Mouse (Mus musculus) forebrain, embryonic 12.5 days (tissue): ENCODE measurements around the gene Vamp3. TPM values are rescaled to one million over a fixed set of nuclear protein-coding genes. Genes with fewer than 3 reads are reported as not detected.
A peak's percentile ranks its signal among the peaks of the same experiment; 100 is the strongest.
"Not testable (repeated sequence)": the region's sequence is repeated elsewhere in the genome, so short reads cannot be mapped to it uniquely, and the experiment has no call there.

Source experiments
- ATAC-seq: fragments of 200-750 bp; cut with Nextera tagmentation; 2 replicates; pipeline ENCODE4 v1.8.0; 2017; ENCODE audit warnings: moderate TSS enrichment; ENCODE audit not compliant: low FRiP score
- H3K27ac ChIP-seq: fragments of 300-500 bp; sonication (generic); 2 replicates; pipeline ENCODE4 v1.5.1; 2016; ENCODE audit warnings: mild to moderate bottlenecking
- H3K27me3 ChIP-seq: fragments of 300-500 bp; sonication (generic); 2 replicates; pipeline ENCODE4 v1.6.1; 2016; ENCODE audit warnings: mild to moderate bottlenecking
- H3K36me3 ChIP-seq: fragments of 300-500 bp; sonication (generic); replicated peaks from 2 replicates; pipeline ENCODE4 v1.6.1; 2016; ENCODE audit warnings: mild to moderate bottlenecking
- H3K4me1 ChIP-seq: fragments of 300-500 bp; sonication (generic); 2 replicates; pipeline ENCODE4 v1.6.1; 2016
- H3K4me2 ChIP-seq: fragments of 300-500 bp; sonication (generic); 2 replicates; pipeline ENCODE4 v1.6.1; 2016; ENCODE audit warnings: mild to moderate bottlenecking, moderate library complexity
- H3K4me3 ChIP-seq: fragments of 300-500 bp; sonication (generic); replicated peaks from 2 replicates; pipeline ENCODE4 v1.5.1; 2016; ENCODE audit warnings: mild to moderate bottlenecking
- H3K9ac ChIP-seq: fragments of 300-500 bp; sonication (generic); 2 replicates; pipeline ENCODE4 v1.6.1; 2016; ENCODE audit warnings: mild to moderate bottlenecking
- H3K9me3 ChIP-seq: fragments of 300-500 bp; sonication (generic); 2 replicates; pipeline ENCODE4 v1.6.1; 2016
- WGBS: fragments of 180-500 bp; shearing (Covaris S2); methylation state at CpG from one replicate; pipeline ENCODE4 v1.1.7; 2016; 5-methylcytosine and 5-hydroxymethylcytosine counted together
- polyA plus RNA-seq: library from polyadenylated mRNA; unstranded; fragments of >200 nt; fragmentation: Nextera tagmentation; extraction: Ambion mirVana; gene quantifications from 2 replicates; pipeline ENCODE4 v1.2.1, GENCODE M21; 2016

The Vamp3 gene
- polyA plus RNA-seq, 1 experiment from 2014 or later, result 77.4 TPM

GRCm38 (mm10) chr4:151043281-151043680 is 14.5 kb downstream of the Vamp3 start:
- no peaks in the 10 kb centered on the region for H3K9me3 ChIP-seq
- peaks cover 14% of the 10 kb centered on the region for H3K4me1 ChIP-seq
- WGBS, result 44% methylated on average over 5 of the region's 5 CpGs
- H3K36me3 ChIP-seq, result peaks cover 15% of the 10 kb centered on the region
- no peak overlapping the region for H3K9ac ChIP-seq
- peak overlapping the region; percentile 93 for H3K4me2 ChIP-seq
- H3K27ac ChIP-seq, result no peak overlapping the region
- ATAC-seq, result no peak
- peak overlapping the region; percentile 58; the same call in 1 of the 2 replicates for H3K4me3 ChIP-seq
- H3K27me3 ChIP-seq, result 0 out of 2 replicates have a peak, but pooled peaks cover 3% of the 10 kb centered on the region

GRCm38 (mm10) chr4:151041506-151041905 is 16.3 kb downstream of the Vamp3 start:
- Histone ChIP-seq H3K4me2 (no peak overlapping the region), H3K9ac (no peak overlapping the region), H3K4me3 (no peak overlapping the region), H3K9me3 (no peaks in the 10 kb centered on the region), H3K36me3 (peaks cover under 1% of the 10 kb centered on the region), H3K27ac (no peak overlapping the region), H3K4me1 (peaks cover 14% of the 10 kb centered on the region), H3K27me3 (0 out of 2 replicates have a peak, but pooled peaks cover 3% of the 10 kb centered on the region)
- WGBS, result 86% methylated on average over 5 of the region's 5 CpGs
- ATAC-seq, result no peak

- 86% methylated on average over 11 of the region's 11 CpGs for WGBS
- Histone ChIP-seq H3K4me1 (no peaks in the 10 kb centered on the region), H3K4me2 (no peak overlapping the region), H3K9ac (no peak overlapping the region), H3K27me3 (no peaks in the 10 kb centered on the region), H3K9me3 (no peaks in the 10 kb centered on the region), H3K4me3 (no peak overlapping the region), H3K27ac (no peak overlapping the region), H3K36me3 (no peaks in the 10 kb centered on the region)
- no peak for ATAC-seq
Measured at GRCm38 (mm10) chr4:151037800-151038199, 20.0 kb downstream of the Vamp3 start.

DNA sequence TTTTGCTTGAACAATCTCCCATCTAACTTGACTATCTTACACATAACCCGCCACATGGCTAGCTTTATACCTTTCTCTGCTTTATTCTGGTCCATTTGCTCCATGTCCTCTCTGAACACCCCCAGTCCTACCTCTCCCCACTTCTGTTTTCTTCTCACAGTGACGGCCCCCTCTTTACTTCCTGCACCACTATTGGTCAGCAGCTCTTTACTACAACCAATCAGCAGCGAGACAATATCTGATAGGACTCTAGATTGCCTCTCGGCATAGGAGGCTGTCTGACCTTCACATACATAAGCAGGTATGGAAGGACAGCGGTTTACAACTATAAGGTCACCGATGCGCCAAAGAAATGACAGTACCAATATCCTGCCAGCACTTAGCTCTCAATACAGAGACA is 21.2 kb downstream of the Vamp3 start:
- Histone ChIP-seq H3K4me2 (no peak overlapping the region), H3K36me3 (no peaks in the 10 kb centered on the region), H3K27me3 (no peaks in the 10 kb centered on the region), H3K4me1 (no peaks in the 10 kb centered on the region), H3K9ac (no peak overlapping the region), H3K9me3 (no peaks in the 10 kb centered on the region), H3K4me3 (no peak overlapping the region), H3K27ac (no peak overlapping the region)
- WGBS, result 86% methylated on average over 7 of the region's 7 CpGs
- ATAC-seq, result no peak

- WGBS, result 45% methylated on average over 6 of the region's 6 CpGs
Measured at GRCm38 (mm10) chr4:151027001-151027400, 30.8 kb downstream of the Vamp3 start.

DNA sequence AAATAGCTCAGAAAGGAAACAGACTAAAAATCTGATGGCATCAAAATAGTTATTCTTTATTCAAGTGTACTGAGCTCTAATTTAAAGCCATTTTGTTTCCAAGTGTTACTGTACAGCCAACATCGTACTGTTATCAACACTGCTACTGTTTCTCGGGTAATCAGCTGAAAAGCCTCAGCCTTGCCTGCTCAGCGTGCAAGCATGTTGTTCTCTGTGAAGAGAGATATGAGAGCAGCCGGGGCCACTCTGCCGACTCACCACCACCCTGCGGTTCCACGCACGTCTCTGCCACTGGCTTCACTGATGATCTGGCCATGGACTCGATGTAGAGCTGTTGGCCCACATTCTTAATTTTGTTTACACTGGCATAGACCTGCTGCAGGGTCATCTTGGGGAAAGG is 33.6 kb downstream of the Vamp3 start:
- Histone ChIP-seq H3K4me3 (no peak overlapping the region), H3K36me3 (0 out of 2 replicates have a peak, but pooled peaks cover 9% of the 10 kb centered on the region), H3K4me2 (no peak overlapping the region), H3K27me3 (no peaks in the 10 kb centered on the region), H3K4me1 (no peaks in the 10 kb centered on the region), H3K9ac (no peak overlapping the region), H3K9me3 (no peaks in the 10 kb centered on the region), H3K27ac (no peak overlapping the region)
- ATAC-seq, result no peak
- 89% methylated on average over 9 of the region's 9 CpGs for WGBS

More at GRCm38 (mm10) chr4:151027001-151027400, 30.8 kb downstream of the Vamp3 start:
- Histone ChIP-seq H3K4me2 (no peak overlapping the region), H3K4me1 (no peaks in the 10 kb centered on the region), H3K27me3 (no peaks in the 10 kb centered on the region), H3K9ac (no peak overlapping the region), H3K4me3 (no peak overlapping the region), H3K9me3 (no peaks in the 10 kb centered on the region), H3K27ac (no peak overlapping the region), H3K36me3 (0 out of 2 replicates have a peak, but pooled peaks cover 4% of the 10 kb centered on the region)
- 0 out of 2 replicates have a peak, but pooled peaks have one; percentile 20 for ATAC-seq

DNA sequence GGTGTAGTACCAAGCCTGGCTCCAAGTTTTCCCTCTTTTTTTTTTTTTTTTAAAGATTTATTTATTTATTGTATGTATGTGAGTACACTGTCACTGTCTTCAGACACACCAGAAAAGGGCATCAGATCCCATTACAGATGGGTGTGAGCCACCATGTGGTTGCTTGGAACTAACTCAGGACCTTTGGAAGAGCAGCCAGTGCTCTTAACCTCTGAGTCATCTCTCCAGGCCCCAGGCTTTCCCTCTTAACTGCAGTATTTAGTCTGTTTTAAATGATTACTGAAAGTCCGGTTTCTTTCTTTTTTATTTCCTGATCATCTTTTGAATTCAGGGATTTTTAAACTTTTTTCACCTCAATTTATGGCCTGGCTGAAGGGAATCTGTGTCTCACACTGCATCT is 40.4 kb downstream of the Vamp3 start:
- not testable (repeated sequence) for H3K4me1 ChIP-seq, H3K27me3 ChIP-seq, H3K9ac ChIP-seq, H3K4me2 ChIP-seq, H3K9me3 ChIP-seq, ATAC-seq, H3K4me3 ChIP-seq, H3K27ac ChIP-seq
- WGBS, result 97% methylated on average over 1 of the region's 1 CpGs
- peaks cover 25% of the 10 kb centered on the region for H3K36me3 ChIP-seq

DNA sequence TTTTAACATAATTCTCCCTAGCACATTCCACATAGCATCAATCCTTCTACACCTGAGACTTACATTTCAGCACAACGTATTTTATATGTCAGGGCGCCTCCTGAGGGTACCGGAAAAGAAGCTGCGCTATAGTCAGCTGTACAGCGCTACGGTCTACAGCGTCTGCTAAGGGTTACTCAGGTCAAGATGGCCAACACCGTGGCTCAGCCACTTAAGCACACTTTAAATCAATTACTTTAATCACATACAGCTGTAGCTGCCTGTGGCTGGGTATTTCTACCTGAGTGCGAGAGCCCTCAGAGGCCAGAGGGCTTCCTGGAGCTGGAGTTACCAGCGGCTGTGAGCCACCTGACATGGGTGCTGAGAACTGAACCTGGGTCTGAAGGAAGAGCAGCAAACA is 41.8 kb downstream of the Vamp3 start:
- Histone ChIP-seq H3K27ac (no peak overlapping the region), H3K27me3 (no peaks in the 10 kb centered on the region), H3K36me3 (peaks cover 17% of the 10 kb centered on the region), H3K4me1 (no peaks in the 10 kb centered on the region), H3K9me3 (no peaks in the 10 kb centered on the region), H3K9ac (no peak overlapping the region), H3K4me2 (no peak overlapping the region), H3K4me3 (no peak overlapping the region)
- 89% methylated on average over 10 of the region's 10 CpGs for whole genome bisulfite sequencing
- ATAC-seq, result no peak

DNA sequence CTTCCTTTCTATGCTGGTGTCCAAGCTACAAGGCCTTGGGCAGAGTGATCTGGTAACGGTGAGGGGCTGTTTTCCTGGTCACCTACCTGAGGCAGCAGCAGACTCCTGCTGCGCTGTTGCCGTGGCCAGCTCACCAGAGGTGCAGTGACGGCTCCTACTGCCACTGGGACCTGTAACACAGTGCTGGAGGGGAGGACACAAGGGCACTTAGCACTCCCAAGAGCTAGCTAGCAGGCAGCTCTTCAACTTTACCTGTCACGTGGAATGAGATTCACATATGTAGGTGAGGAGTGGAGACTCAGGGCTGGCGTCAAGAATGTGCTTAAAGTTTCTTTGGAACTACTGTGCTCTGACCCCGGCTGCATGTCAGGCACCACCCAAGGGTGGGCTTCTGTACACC is 47.4 kb downstream of the Vamp3 start:
- H3K4me3 ChIP-seq, result no peak overlapping the region
- H3K4me2 ChIP-seq, result no peak overlapping the region
- no peaks in the 10 kb centered on the region for H3K27me3 ChIP-seq
- H3K9me3 ChIP-seq, result no peaks in the 10 kb centered on the region
- WGBS, result 91% methylated on average over 7 of the region's 7 CpGs
- H3K9ac ChIP-seq, result no peak overlapping the region
- peaks cover 6% of the 10 kb centered on the region for H3K36me3 ChIP-seq
- no peak overlapping the region for H3K27ac ChIP-seq
- no peak for ATAC-seq
- H3K4me1 ChIP-seq, result no peaks in the 10 kb centered on the region

DNA sequence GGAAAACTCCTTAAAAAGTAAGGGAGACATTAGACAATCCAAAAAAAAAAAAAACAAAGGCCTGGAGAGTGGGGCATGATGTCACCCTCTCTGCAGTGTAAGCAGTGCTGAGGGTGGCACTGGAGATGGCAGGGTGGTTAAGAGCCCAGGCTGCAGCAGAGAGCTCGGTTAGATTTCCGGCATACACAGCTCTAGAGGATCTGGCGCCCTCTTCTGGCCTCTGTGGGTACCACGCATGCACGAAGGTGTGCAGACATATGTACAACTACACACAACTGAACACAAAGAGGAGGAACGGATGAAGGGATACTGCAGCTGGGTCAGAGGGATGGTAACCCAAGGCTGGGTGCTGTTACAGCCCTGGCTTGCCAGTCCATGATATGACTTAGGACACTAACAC is 50.8 kb downstream of the Vamp3 start:
- no peaks in the 10 kb centered on the region for H3K27me3 ChIP-seq
- no peak overlapping the region for H3K9ac ChIP-seq
- H3K4me2 ChIP-seq, result no peak overlapping the region
- H3K4me1 ChIP-seq, result no peaks in the 10 kb centered on the region
- no peaks in the 10 kb centered on the region for H3K9me3 ChIP-seq
- 51% methylated on average over 6 of the region's 6 CpGs for WGBS
- H3K27ac ChIP-seq, result no peak overlapping the region
- no peak overlapping the region for H3K4me3 ChIP-seq
- H3K36me3 ChIP-seq, result no peaks in the 10 kb centered on the region
- no peak for ATAC-seq

GRCm38 (mm10) chr4:151005656-151006318 is 52.0 kb downstream of the Vamp3 start:
- H3K27me3 ChIP-seq, result no peaks in the 10 kb centered on the region
- H3K27ac ChIP-seq, result no peak overlapping the region
- H3K9me3 ChIP-seq, result no peaks in the 10 kb centered on the region
- H3K36me3 ChIP-seq, result no peaks in the 10 kb centered on the region
- H3K9ac ChIP-seq, result no peak overlapping the region
- no peak for ATAC-seq
- H3K4me2 ChIP-seq, result no peak overlapping the region
- 0 out of 2 replicates have a peak, but pooled peaks cover 2% of the 10 kb centered on the region for H3K4me1 ChIP-seq
- H3K4me3 ChIP-seq, result no peak overlapping the region
- 93% methylated on average over 13 of the region's 13 CpGs for WGBS

GRCm38 (mm10) chr4:151001397-151001796 is 56.4 kb downstream of the Vamp3 start:
- no peak overlapping the region for H3K4me2 ChIP-seq

GRCm38 (mm10) chr4:150998626-150999025 is 59.1 kb downstream of the Vamp3 start:
- Histone ChIP-seq H3K4me3 (no peak overlapping the region), H3K27me3 (no peaks in the 10 kb centered on the region), H3K36me3 (no peaks in the 10 kb centered on the region), H3K9ac (no peak overlapping the region), H3K4me1 (peaks cover 7% of the 10 kb centered on the region; the same call in 1 of the 2 replicates), H3K9me3 (no peaks in the 10 kb centered on the region), H3K4me2 (no peak overlapping the region), H3K27ac (no peak overlapping the region)
- 94% methylated on average over 9 of the region's 9 CpGs for WGBS
- no peak for ATAC-seq

More at GRCm38 (mm10) chr4:151001397-151001796, 56.4 kb downstream of the Vamp3 start:
- Histone ChIP-seq H3K9ac (no peak overlapping the region), H3K4me3 (no peak overlapping the region), H3K4me1 (0 out of 2 replicates have a peak, but pooled peaks cover 7% of the 10 kb centered on the region), H3K27ac (no peak overlapping the region), H3K9me3 (no peaks in the 10 kb centered on the region), H3K36me3 (no peaks in the 10 kb centered on the region), H3K27me3 (no peaks in the 10 kb centered on the region)
- no peak for ATAC-seq
- 74% methylated on average over 13 of the region's 13 CpGs for WGBS
